Mouse (Mus musculus) layer of hippocampus, adult 18-20 months (tissue): Measurements from ENCODE around the gene Slc25a29. TPM values are rescaled to one million over a fixed set of nuclear protein-coding genes. Genes with fewer than 3 reads are reported as not detected.
A peak's percentile ranks its signal among the peaks of the same experiment; 100 is the strongest.

Source experiments
- DNase-seq, 2 experiments: peaks; one replicate each; pipeline ENCODE4 v3.0.0; 2022; ENCODE audit warnings: low spot score in 2 of 2
- microRNA-seq, 2 experiments: library from miRNA; unstranded; fragments of <30 nt; microRNA quantifications; one replicate each; pipeline ENCODE4 v1.2.0; 2021
- total RNA-seq, 2 experiments: library from RNA; stranded (reverse); gene quantifications; 2 replicates each; pipeline ENCODE4 v1.2.3; 2021

Gene Slc25a29
- total RNA-seq, 2 experiments from 2014 or later, result 22.6 to 24.4 TPM

GRCm38 (mm10) chr12:108801613-108802012 is 34.1 kb downstream of the Slc25a29 start:
- no peak for DNase-seq

- no peak for DNase-seq
Measured at GRCm38 (mm10) chr12:108794979-108795537, 40.6 kb downstream of the Slc25a29 start.

- DNase-seq, result peak; percentile 69 to 83
Measured at GRCm38 (mm10) chr12:108794078-108794711, 41.5 kb downstream of the Slc25a29 start.

GRCm38 (mm10) chr12:108793453-108793941 is 42.2 kb downstream of the Slc25a29 start:
- peak; percentile 19 to 33 for DNase-seq

GRCm38 (mm10) chr12:108792546-108793452 is 42.9 kb downstream of the Slc25a29 start, which contains the start of gene Yy1:
Gene Yy1, plus strand, starts transcription at chr12:108792973.
- DNase-seq, result peak; percentile 98

GRCm38 (mm10) chr12:108792152-108792545 is 43.5 kb downstream of the Slc25a29 start:
- DNase-seq, result peak; percentile 64 to 82

- no peak for DNase-seq
Measured at GRCm38 (mm10) chr12:108787329-108787728, 48.4 kb downstream of the Slc25a29 start.

- no peak for DNase-seq
Measured at GRCm38 (mm10) chr12:108785161-108785560, 50.5 kb downstream of the Slc25a29 start.

- no peak for DNase-seq
Measured at GRCm38 (mm10) chr12:108780108-108780877, 55.4 kb downstream of the Slc25a29 start.

Small RNAs within 50 kb of the gene (microRNA-seq; reads per million reads assigned to microRNA genes)
- 49.8 to 57.5 reads per million in 2 experiments for gene Mir345

Other genes starting within 250 kb of the Slc25a29 start
- gene Degs2, start 133.6 kb downstream of the Slc25a29 start, total RNA-seq, result 1 to 10 TPM; 2.6 to 5.4 TPM
- 10 to 100 TPM; 54.7 to 55.3 TPM for gene Yy1, start 42.9 kb downstream of the Slc25a29 start, total RNA-seq
- gene Slc25a47, start 163 bp upstream of the Slc25a29 start, total RNA-seq, result 10 to 100 TPM; 10.4 to 10.5 TPM
- 10 to 100 TPM; 11.6 to 14.3 TPM for gene Wdr25, start 57.7 kb upstream of the Slc25a29 start, total RNA-seq
- gene Wars, start 58.3 kb upstream of the Slc25a29 start, total RNA-seq, result 10 to 100 TPM; 84.7 to 91.2 TPM
- gene Begain, start 232.3 kb upstream of the Slc25a29 start, total RNA-seq, result 100 to 1,000 TPM; 133 to 144 TPM